Mouse (Mus musculus): Measurements from ENCODE around the gene Id1.

DNA sequence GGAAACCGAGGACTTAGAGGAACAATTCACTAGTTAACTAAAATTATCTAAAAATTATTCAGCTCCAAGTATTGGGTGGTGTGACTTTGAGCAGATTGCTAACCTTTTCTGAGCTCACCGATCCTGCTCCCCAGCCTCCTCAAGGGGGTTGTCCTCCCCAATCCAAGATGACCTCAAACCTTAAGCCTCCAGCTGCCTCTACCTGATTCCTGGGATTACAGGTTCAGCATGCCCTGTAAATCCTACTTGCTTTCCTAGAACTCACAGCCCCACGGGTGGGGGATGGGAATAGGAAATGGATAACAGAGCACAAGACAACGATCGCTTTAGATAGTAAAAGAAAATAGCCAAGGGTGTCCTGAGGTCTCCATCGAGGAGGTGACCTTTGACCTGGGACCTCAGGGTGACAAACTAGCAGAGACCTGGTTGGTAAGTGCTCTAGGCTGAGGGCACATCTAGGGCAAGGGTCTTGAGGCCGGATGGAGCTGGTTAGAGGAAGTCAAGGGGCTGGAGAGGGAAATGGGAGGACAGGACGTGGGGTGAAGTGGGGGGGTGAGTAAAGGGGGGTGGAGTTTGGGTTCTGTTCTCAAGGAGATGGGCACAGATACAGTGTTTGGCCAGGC is 6.9 kb upstream of the Id1 start:
- no peak for TF ChIP-seq TAL1 (IDR thresholded peaks at IDR 0.05; ENCODE audit: low read length)
- TF ChIP-seq GATA1 (IDR thresholded peaks at IDR 0.05; ENCODE audit: low read length), result no peak

All from erythroblast, embryonic 14.5 days (primary cell).